Mouse (Mus musculus) C2C12 (cell line): ENCODE measurements around the gene Fam228a.

Experiments used
- CTCF ChIP-seq: IDR thresholded peaks from one replicate; pipeline ENCODE4 v1.5.1; 2011; ENCODE audit not compliant: control insufficient read depth, insufficient read depth, insufficient read length
- FOSL1 ChIP-seq: IDR thresholded peaks from one replicate; pipeline ENCODE4 v1.8.0; 2011; ENCODE audit warnings: mild to moderate bottlenecking, low read length; ENCODE audit not compliant: poor library complexity, insufficient read depth, severe bottlenecking
- MYOD1 ChIP-seq: IDR thresholded peaks from one replicate; pipeline ENCODE4 v1.6.1; 2011; ENCODE audit warnings: low read depth; ENCODE audit not compliant: control insufficient read depth, insufficient read length
- MYOG ChIP-seq: IDR thresholded peaks from one replicate; pipeline ENCODE4 v1.6.1; 2011; ENCODE audit not compliant: control insufficient read depth, insufficient read length; ENCODE audit errors: extremely low read depth

GRCm38 (mm10) chr12:4775588-4775949, 37.3 kb upstream of the Fam228a start:
- TF ChIP-seq CTCF = no peak
- no peak for TF ChIP-seq MYOG
- TF ChIP-seq FOSL1 = no peak
- no peak for TF ChIP-seq MYOD1
